Mouse (Mus musculus) heart, adult 11 months (tissue): ENCODE results near the gene Sgms1.
"Not testable (repeated sequence)": the region's sequence is repeated elsewhere in the genome, so short reads cannot be mapped to it uniquely, and the experiment has no call there.

Experiments
- DNase-seq: peaks from one replicate; pipeline ENCODE4 v3.0.0; 2022

Sgms1 gene

GRCm38 (mm10) chr19:32175991-32176390 is 213.5 kb downstream of the Sgms1 start:
- DNase-seq: peak; percentile 87

DNA sequence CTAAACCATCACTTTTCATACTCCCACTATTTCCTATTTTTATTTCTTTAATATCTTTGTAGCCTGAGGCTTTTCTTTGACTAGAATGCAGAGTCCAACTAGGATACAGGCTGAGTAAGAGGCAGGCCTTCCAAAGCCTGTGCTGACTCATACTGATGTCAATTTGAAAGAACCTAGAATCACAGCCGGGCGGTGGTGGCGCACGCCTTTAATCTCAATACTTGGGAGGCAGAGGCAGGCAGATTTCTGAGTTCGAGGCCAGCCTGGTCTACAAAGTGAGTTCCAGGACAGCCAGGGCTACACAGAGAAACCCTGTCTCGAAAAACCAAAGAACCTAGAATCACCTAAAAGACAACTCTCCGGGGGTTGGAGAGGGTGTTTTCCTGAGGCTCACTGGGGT is 214.5 kb downstream of the Sgms1 start:
- DNase-seq: peak; percentile 55

DNA sequence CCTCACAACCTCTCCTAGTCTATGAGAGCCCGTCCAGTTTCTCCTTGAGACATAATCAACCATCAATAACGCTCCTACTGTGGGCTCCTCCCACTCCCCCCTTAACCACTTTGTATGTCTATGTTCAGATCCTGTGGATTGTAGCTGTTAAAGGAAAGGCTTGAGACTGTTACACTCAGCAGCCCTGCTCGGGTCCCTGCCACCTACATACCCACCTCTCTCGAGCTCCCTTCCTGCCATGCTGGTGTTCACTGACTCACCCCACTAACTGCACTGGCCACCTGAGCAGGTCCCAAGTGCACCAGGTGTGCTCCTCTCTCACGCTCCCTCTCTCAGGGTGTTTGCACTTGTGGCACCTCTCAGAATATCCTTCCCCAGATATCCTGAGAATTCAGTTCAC is 215.0 kb downstream of the Sgms1 start:
- DNase-seq: peak; percentile 80

- peak; percentile 72 for DNase-seq
These were observed 215.9 kb downstream of the Sgms1 start for GRCm38 (mm10) chr19:32173522-32174184.

- peak; percentile 97 for DNase-seq
These were observed 217.0 kb downstream of the Sgms1 start for GRCm38 (mm10) chr19:32172511-32172981.

DNA sequence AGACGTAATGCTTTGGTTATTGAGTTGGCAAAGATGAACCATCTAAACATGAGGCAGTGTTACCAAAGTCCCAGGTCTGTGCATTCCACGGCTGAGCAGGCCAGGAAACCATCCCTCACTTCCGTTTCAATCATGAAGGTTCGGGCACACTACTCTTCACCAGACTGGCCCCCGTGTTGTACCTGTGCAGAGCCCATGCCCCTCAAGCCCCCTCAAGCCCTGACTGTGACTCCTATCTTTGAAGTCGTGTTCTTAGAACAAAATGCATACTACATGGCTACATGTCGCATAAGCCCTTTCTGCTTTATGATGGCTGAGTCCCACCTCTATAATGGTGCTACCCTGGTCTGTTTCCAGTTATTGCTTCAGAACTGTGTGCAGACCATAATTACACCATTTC is 217.5 kb downstream of the Sgms1 start:
- peak; percentile 87 for DNase-seq

DNA sequence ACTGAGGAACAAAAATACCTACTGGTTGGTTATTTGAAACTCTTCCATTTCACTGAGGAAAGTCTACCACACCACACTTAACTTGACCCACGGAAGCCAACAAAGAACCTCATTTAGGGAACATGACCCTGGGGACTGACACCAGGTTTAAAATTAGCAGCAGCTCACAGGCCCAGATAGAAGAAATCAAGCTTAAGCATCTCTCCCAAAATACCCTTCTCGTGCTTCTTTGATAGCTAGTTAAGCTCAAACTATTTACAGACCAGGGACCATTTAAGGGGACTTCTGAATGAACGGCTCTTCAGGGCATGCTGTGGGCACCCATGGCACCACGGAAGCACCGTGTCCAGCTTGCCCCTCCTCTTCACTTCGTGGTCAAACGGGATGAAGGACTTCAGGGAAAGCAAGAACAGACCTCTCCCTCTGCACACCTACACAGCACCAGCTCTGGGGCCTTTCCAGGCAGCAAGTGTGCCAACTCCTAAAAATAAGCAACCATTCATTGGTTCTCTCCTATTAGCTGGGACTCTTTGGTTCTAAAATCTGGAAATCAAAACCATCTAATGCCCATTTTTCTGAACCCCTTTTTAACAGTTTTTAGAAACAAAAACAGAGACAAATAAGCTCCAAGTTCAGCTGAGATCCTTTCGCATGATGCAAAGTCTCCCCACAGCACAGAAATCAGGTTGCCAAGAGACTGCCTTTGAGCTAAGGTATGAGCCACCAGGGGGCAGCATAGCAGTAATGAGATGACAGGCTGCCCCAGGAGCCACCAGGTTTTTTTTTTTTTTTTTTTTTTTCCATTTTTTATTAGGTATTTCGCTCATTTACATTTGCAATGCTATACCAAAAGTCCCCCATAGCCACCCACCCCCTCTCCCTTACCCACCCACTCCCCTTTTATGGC is 219.6 kb downstream of the Sgms1 start:
- peak; percentile 97 for DNase-seq

- no peak for DNase-seq
These were observed 221.5 kb downstream of the Sgms1 start for GRCm38 (mm10) chr19:32168031-32168430.

DNA sequence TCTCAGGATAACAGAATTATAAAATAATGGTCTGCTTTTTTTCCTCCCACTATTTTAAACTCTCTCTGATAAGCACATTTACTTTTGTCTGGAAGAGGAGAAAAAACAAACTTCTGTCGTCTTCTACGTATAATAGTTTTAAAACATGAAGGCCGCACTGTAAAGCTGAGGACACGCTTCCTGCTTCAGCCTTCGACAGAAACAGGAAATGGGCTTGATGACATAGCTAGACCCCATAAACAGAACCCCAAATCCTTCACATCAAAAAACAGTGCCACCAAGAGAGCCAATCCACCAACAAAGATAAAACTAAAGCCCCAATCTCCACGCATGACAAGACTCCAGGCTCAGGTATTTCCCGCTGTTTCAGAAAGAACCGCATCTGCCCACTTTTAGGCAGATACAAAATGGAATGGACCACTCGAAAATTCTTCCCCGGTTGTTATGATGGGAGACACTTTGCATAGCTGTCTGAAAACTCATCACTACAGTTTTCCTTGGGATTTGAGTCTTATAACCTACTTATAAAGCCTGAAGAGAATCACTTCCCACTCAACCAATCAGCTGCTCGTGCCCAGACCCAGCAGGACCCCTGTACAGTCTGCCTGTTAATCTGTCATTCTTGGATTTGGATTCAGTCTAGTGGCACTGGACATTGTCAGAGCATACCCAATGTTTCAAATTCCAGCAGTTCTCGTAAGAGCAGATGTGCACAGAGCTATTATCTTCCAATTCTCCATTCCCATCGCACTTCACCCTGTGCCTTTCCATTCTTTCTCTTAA is 222.5 kb downstream of the Sgms1 start:
- DNase-seq: no peak

GRCm38 (mm10) chr19:32165711-32166110 is 223.8 kb downstream of the Sgms1 start:
- peak; percentile 28 for DNase-seq

GRCm38 (mm10) chr19:32164128-32164527 is 225.4 kb downstream of the Sgms1 start:
- peak; percentile 81 for DNase-seq

DNA sequence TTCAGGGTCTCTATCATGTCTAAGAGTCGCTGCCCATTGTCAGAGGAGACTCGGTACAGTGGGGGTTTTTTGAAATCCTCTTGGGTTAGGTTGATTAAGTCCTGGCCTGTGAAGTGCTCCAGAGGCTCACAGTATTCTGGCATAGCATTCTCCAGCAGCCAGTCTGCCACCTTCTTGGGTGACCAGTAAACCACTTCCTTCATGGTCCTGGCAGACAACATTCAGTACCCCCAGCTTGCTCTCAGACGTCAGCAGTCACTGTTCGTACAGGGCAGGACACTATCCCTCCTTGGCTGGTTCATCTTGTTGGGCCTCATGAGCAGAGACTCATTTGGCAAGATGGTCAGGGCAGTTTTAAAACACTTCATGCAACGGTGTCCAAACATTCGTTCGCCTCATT is 229.6 kb downstream of the Sgms1 start:
- no peak for DNase-seq

- no peak for DNase-seq
These were observed 230.3 kb downstream of the Sgms1 start for GRCm38 (mm10) chr19:32159168-32159567.

GRCm38 (mm10) chr19:32157045-32157444 is 232.5 kb downstream of the Sgms1 start:
- DNase-seq: peak; percentile 94

DNA sequence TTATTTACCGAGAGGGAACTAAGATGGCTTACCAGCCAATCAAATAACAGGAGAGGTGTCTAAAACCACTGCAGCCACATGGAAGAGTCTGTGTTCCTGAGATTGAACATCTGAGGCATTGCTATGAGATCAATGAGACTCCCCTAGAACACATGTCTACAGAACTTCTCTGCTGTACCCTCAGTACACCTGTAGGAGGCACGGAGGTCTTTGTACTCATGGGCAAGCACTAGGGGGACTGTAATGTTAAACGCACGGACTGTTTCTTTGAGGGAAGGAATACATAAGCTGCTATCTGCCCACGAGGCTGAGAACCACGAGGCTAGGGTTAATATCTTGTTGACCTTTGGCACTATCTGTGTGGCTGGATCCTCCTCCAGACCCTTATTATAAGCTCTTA is 237.0 kb downstream of the Sgms1 start:
- peak; percentile 71 for DNase-seq

- peak; percentile 61 for DNase-seq
These were observed 240.8 kb downstream of the Sgms1 start for GRCm38 (mm10) chr19:32148710-32149109.

DNA sequence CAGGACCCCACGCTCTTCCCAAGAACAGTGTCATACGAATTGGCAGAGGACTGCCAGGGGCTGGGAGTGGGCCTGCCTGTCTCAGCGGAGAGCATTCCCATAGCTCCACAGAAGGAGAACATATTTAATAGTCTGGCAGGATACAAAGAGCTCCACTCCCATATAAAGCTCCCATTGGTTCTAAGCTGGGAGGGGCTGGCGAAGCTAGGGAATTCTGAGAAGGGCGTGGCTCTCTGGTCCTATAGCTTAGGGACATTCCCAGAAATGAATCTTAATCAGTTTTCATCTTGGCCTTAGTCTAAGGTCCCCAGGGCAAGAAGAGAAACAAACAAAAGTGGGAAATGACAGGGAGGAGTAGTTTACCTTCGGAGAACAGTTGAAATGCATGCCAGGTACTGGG is 247.1 kb downstream of the Sgms1 start:
- peak; percentile 89 for DNase-seq

DNA sequence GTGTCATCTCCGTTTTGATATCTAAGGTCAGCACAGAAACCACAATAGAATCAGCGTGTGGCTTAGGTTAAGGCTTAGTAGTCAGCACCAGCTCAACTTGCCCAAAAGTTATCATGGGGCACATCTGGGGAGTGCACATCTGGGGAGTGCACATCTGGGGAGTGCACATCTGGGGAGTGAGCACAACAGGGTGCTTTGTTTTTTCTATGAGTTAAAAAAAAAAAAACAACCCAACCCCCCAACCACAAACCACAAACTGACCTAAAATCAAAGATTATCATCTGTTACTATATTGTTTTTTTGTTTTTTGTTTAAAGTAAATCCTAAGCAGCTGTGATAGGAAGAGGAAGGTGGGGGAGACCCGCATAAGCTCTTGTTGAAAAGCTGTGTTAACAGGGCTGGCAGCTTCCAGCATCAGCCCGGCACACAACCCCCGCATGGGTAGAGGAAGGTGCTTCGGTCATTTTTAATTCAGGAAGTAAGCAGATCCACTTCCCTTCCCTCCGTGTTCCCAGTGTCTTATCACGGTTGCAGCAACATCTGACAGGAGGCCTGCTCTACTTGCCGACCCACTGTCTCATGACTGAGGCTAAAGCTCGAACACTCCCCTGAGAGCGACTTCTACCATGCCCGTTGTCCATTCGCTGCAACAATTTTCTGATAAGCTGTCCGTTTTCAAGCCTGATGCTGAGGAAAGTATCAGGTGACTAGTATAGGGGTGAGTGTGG is 251.0 kb downstream of the Sgms1 start:
- peak; percentile 93 for DNase-seq

GRCm38 (mm10) chr19:32137904-32138303 is 251.6 kb downstream of the Sgms1 start:
- DNase-seq: peak; percentile 91

- peak; percentile 97 for DNase-seq
These were observed 252.5 kb downstream of the Sgms1 start for GRCm38 (mm10) chr19:32136888-32137625.

DNA sequence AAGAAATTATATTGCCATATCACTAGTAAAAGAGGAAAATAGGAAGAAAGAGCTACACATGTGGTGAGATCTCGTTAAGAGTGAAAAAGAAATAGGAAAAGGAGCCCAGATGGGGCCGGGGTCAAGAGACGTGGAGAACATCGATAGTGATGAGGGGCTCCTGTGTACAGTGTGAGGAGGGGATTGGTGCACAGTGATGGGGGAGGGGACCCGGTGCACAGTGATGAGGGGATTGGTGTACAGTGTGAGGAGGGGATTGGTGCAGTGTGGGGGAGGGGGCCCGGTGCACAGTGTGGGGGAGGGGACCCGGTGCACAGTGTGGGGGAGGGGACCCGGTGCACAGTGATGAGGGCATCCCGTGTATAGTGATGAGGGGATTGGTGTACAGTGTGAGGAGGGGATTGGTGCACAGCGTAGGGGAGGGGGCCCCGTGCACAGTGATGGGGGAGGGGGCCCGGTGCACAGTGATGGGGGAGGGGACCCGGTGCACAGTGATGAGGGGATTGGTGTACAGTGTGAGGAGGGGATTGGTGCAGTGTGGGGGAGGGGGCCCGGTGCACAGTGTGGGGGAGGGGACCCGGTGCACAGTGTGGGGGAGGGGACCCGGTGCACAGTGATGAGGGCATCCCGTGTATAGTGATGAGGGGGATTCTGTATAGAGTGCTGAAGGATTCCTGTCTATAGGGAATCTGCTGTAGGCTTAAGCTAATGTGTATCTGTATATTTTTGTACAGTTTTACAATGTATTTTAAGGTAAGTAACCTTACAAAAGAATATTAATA is 257.6 kb downstream of the Sgms1 start:
- not testable (repeated sequence) for DNase-seq
